Mouse (Mus musculus) CH12.LX (cell line): ENCODE measurements around the gene Atp1a4. TPM values are rescaled to one million over a fixed set of nuclear protein-coding genes. Genes with fewer than 3 reads are reported as not detected.
A peak's percentile ranks its signal among the peaks of the same experiment; 100 is the strongest.

Experiments used
- DNase-seq: peaks from one replicate; pipeline ENCODE4 v3.0.0-alpha.2; 2013; ENCODE audit errors: extremely low read depth
- H3K27ac ChIP-seq: 2 replicates; pipeline ENCODE4 v1.5.1; 2012; ENCODE audit warnings: low read depth, mild to moderate bottlenecking, control low read depth, moderate library complexity; ENCODE audit not compliant: insufficient read depth
- H3K27me3 ChIP-seq: replicated peaks from 2 replicates; pipeline ENCODE3; 2012; ENCODE audit warnings: inconsistent platforms
- H3K36me3 ChIP-seq, 2 experiments: replicated peaks in 1 of 2; 2 replicates each; pipeline versions ENCODE3 to v1.6.1; 2012; ENCODE audit warnings: inconsistent platforms in 1 of 2, low read length in 1 of 2, mild to moderate bottlenecking in 1 of 2, mixed read lengths in 1 of 2, moderate library complexity in 1 of 2; ENCODE audit not compliant: control insufficient read depth in 1 of 2, insufficient read depth in 1 of 2
- H3K4me1 ChIP-seq, 2 experiments: 2 replicates each; pipeline ENCODE4 v1.6.1; 2012; ENCODE audit warnings: inconsistent platforms in 1 of 2, moderate library complexity in 1 of 2; ENCODE audit not compliant: insufficient read depth in 2 of 2, control insufficient read depth in 1 of 2
- H3K4me2 ChIP-seq: 2 replicates; pipeline ENCODE4 v1.6.1; 2012; ENCODE audit warnings: low read depth, mild to moderate bottlenecking, control low read depth; ENCODE audit not compliant: poor library complexity, insufficient read depth, severe bottlenecking
- H3K4me3 ChIP-seq, 3 experiments: fragments of 150-350 bp in 1 of 3; sonication (generic) in 1 of 3; replicated peaks in 1 of 3; 2 replicates each; pipeline versions ENCODE3 to v1.5.1; 2011 to 2012; ENCODE audit warnings: low read depth in 2 of 3, low read length in 2 of 3, mild to moderate bottlenecking in 2 of 3, moderate library complexity in 2 of 3, control low read depth in 1 of 3, improper control_type of control experiment in 1 of 3, inconsistent platforms in 1 of 3, mixed read lengths in 1 of 3; ENCODE audit not compliant: poor library complexity in 1 of 3
- H3K79me2 ChIP-seq: replicated peaks from 2 replicates; pipeline ENCODE4 v1.6.1; 2012; ENCODE audit warnings: mild to moderate bottlenecking, moderate library complexity; ENCODE audit not compliant: control insufficient read depth, poor library complexity, insufficient read depth, severe bottlenecking; ENCODE audit errors: extremely low read depth
- H3K9ac ChIP-seq: 2 replicates; pipeline ENCODE4 v1.6.1; 2012; ENCODE audit warnings: low read depth, mild to moderate bottlenecking, control low read depth, moderate library complexity; ENCODE audit not compliant: insufficient read depth
- H3K9me3 ChIP-seq: replicated peaks from 2 replicates; pipeline ENCODE3; 2012; ENCODE audit warnings: low read length, inconsistent platforms, mixed read lengths
- BHLHE40 ChIP-seq: IDR thresholded peaks from 2 replicates; pipeline ENCODE4 v1.6.1; 2011; ENCODE audit warnings: mild to moderate bottlenecking, low read depth, low read length, improper control_type of control experiment
- CHD1 ChIP-seq: IDR thresholded peaks from 2 replicates; pipeline ENCODE4 v1.6.1; 2012; ENCODE audit warnings: low read depth, low read length, improper control_type of control experiment, inconsistent platforms
- CHD2 ChIP-seq: IDR thresholded peaks from 2 replicates; pipeline ENCODE4 v1.6.1; 2011; ENCODE audit warnings: low read length, improper control_type of control experiment
- CTCF ChIP-seq, 2 experiments: IDR thresholded peaks in 1 of 2; conservative IDR thresholded peaks in 1 of 2; 2 replicates each; pipeline ENCODE4 v1.5.1; 2011 to 2012; ENCODE audit warnings: low read depth in 2 of 2, low read length in 2 of 2, improper control_type of control experiment in 1 of 2, inconsistent platforms in 1 of 2, mild to moderate bottlenecking in 1 of 2, moderate library complexity in 1 of 2
- E2F4 ChIP-seq: IDR thresholded peaks from 2 replicates; pipeline ENCODE4 v1.6.1; 2011; ENCODE audit warnings: low read depth, low read length, improper control_type of control experiment; ENCODE audit not compliant: insufficient replicate concordance
- EP300 ChIP-seq: IDR thresholded peaks from 2 replicates; pipeline ENCODE4 v1.6.1; 2011; ENCODE audit warnings: low read length, improper control_type of control experiment
- ETS1 ChIP-seq: conservative IDR thresholded peaks from 2 replicates; pipeline ENCODE4 v1.6.1; 2012; ENCODE audit warnings: low read depth, mild to moderate bottlenecking, inconsistent platforms, low read length, improper control_type of control experiment, moderate library complexity
- IRF4 ChIP-seq: IDR thresholded peaks from 2 replicates; pipeline ENCODE4 v1.6.1; 2014; ENCODE audit warnings: low read depth, mild to moderate bottlenecking, inconsistent platforms, low read length, improper control_type of control experiment
- JUN ChIP-seq: IDR thresholded peaks from 2 replicates; pipeline ENCODE4 v1.6.1; 2011; ENCODE audit warnings: low read depth, mild to moderate bottlenecking, low read length, improper control_type of control experiment, moderate library complexity; ENCODE audit not compliant: insufficient read depth
- KAT2A ChIP-seq: IDR thresholded peaks from 2 replicates; pipeline ENCODE4 v1.6.1; 2012; ENCODE audit warnings: low read length, improper control_type of control experiment, inconsistent platforms; ENCODE audit not compliant: insufficient replicate concordance
- MAFK ChIP-seq: IDR thresholded peaks from 2 replicates; pipeline ENCODE4 v1.6.1; 2011; ENCODE audit warnings: low read length, improper control_type of control experiment; ENCODE audit not compliant: insufficient replicate concordance
- MAZ ChIP-seq: IDR thresholded peaks from 2 replicates; pipeline ENCODE4 v1.6.1; 2012; ENCODE audit warnings: low read depth, mild to moderate bottlenecking, inconsistent platforms, low read length, improper control_type of control experiment, moderate library complexity
- MEF2A ChIP-seq: IDR thresholded peaks from 2 replicates; pipeline ENCODE4 v1.6.1; 2014; ENCODE audit warnings: low read depth, mild to moderate bottlenecking, inconsistent platforms, low read length, improper control_type of control experiment, borderline replicate concordance
- MXI1 ChIP-seq: IDR thresholded peaks from 2 replicates; pipeline ENCODE4 v1.6.1; 2011; ENCODE audit warnings: mild to moderate bottlenecking, low read depth, low read length, improper control_type of control experiment
- POLR2A ChIP-seq: IDR thresholded peaks from 2 replicates; pipeline ENCODE4 v1.6.1; 2011; ENCODE audit warnings: low read depth, mild to moderate bottlenecking, improper control_type of control experiment, low read length
- POLR2AphosphoS2 ChIP-seq: IDR thresholded peaks from 2 replicates; pipeline ENCODE4 v1.6.1; 2011; ENCODE audit warnings: low read depth, low read length, improper control_type of control experiment
- RCOR1 ChIP-seq: conservative IDR thresholded peaks from 2 replicates; pipeline ENCODE4 v1.6.1; 2012; ENCODE audit warnings: low read depth, mild to moderate bottlenecking, inconsistent platforms, low read length, improper control_type of control experiment
- SIN3A ChIP-seq: IDR thresholded peaks from 2 replicates; pipeline ENCODE4 v1.6.1; 2012; ENCODE audit warnings: low read length, improper control_type of control experiment, inconsistent platforms
- SMC3 ChIP-seq: IDR thresholded peaks from 2 replicates; pipeline ENCODE4 v1.6.1; 2011; ENCODE audit warnings: low read depth, low read length, improper control_type of control experiment
- TBP ChIP-seq: conservative IDR thresholded peaks from 2 replicates; pipeline ENCODE4 v1.6.1; 2011; ENCODE audit warnings: low read depth, low read length, improper control_type of control experiment
- USF1 ChIP-seq: IDR thresholded peaks from 2 replicates; pipeline ENCODE4 v1.6.1; 2014; ENCODE audit warnings: low read depth, mild to moderate bottlenecking, inconsistent platforms, low read length, improper control_type of control experiment
- ZC3H11A ChIP-seq: IDR thresholded peaks from 2 replicates; pipeline ENCODE4 v1.6.1; 2012; ENCODE audit warnings: low read depth, mild to moderate bottlenecking, inconsistent platforms, low read length, improper control_type of control experiment
- ZKSCAN1 ChIP-seq: IDR thresholded peaks from 2 replicates; pipeline ENCODE4 v1.6.1; 2012; ENCODE audit warnings: low read depth, inconsistent platforms, low read length, improper control_type of control experiment, borderline replicate concordance
- dilution Hi-C: fragments of 300-500 bp; cut with MboI; formaldehyde crosslinking; loops from 2 replicates; pipeline ENCODE4 v1.14.3; 2020; ENCODE audit warnings: low sequenced_read_pairs; ENCODE audit not compliant: extremely low pct_unique_long_range_greater_than_20kb, extremely low pct_ligation_motif_present
- in situ Hi-C: fragments of 300-500 bp; cut with MboI; formaldehyde crosslinking; loops from 3 replicates; pipeline ENCODE4 v1.14.3; 2019; ENCODE audit warnings: low sequenced_read_pairs, low pct_ligation_motif_present, low pct_unique_long_range_greater_than_20kb, mixed read lengths
- polyA plus RNA-seq: library from polyadenylated mRNA; unstranded; fragments of >175 nt; gene quantifications from 2 replicates; pipeline ENCODE4 v1.2.1, GENCODE M21; 2012; ENCODE audit warnings: low read depth; ENCODE audit not compliant: insufficient read length
- total RNA-seq, 2 experiments: library from RNA; depleted of rRNA; stranded (reverse); fragments of 300-350 nt in 1 of 2; fragments of >200 nt in 1 of 2; gene quantifications; 2 replicates each; pipeline ENCODE4 v1.2.3; 2012 to 2014

The Atp1a4 gene
- total and polyA plus RNA-seq, 3 experiments, result not detected

GRCm38 (mm10) chr1:172281522-172282254 is 23.5 kb upstream of the Atp1a4 start:
- Histone ChIP-seq H3K9ac (no peak overlapping the region), H3K36me3 (no peaks in the 10 kb centered on the region), H3K4me2 (no peak overlapping the region), H3K9me3 (no peaks in the 10 kb centered on the region), H3K27me3 (no peaks in the 10 kb centered on the region), H3K4me3 (no peak overlapping the region), H3K27ac (no peak overlapping the region), H3K4me1 (peaks cover 14 to 50% of the 10 kb centered on the region in 2 experiments), H3K79me2 (no peaks in the 10 kb centered on the region)
- TF ChIP-seq MXI1 (no peak), CTCF (conservative IDR thresholded peaks at IDR 0.05 in 1 of 2, IDR thresholded peaks at IDR 0.05 in 1 of 2; ENCODE audit: low read depth in 2 of 2, low read length in 2 of 2) (peak in 1 of 2 experiments; percentile 23; a peak in 1 of 4 replicates)
- in situ Hi-C loops, result no loop called here
- dilution Hi-C loops, result no loop called here
- peak; percentile 27 for DNase-seq

- dilution Hi-C loops, result no loop called here
- no peak overlapping the region for H3K4me2 ChIP-seq
- H3K36me3 ChIP-seq, result no peaks in the 10 kb centered on the region
- H3K79me2 ChIP-seq, result no peaks in the 10 kb centered on the region
- no peaks in the 10 kb centered on the region for H3K9me3 ChIP-seq
- H3K4me3 ChIP-seq, result no peak overlapping the region
- H3K27me3 ChIP-seq, result no peaks in the 10 kb centered on the region
- H3K27ac ChIP-seq, result no peak overlapping the region
- in situ Hi-C loops, result no loop called here
- TF ChIP-seq EP300 (no peak), KAT2A (no peak), POLR2A (no peak), USF1 (no peak), JUN (no peak), RCOR1 (no peak)
- peaks cover 14 to 53% of the 10 kb centered on the region in 2 experiments for H3K4me1 ChIP-seq
- H3K9ac ChIP-seq, result no peak overlapping the region
- no peak for DNase-seq
Measured at GRCm38 (mm10) chr1:172279768-172280509, 21.7 kb upstream of the Atp1a4 start.

- no peak overlapping the region for H3K4me2 ChIP-seq
Measured at GRCm38 (mm10) chr1:172278328-172278727, 20.1 kb upstream of the Atp1a4 start.

More at GRCm38 (mm10) chr1:172278328-172278727, 20.1 kb upstream of the Atp1a4 start:
- Histone ChIP-seq H3K27me3 (no peaks in the 10 kb centered on the region), H3K27ac (no peak overlapping the region), H3K4me1 (peaks cover 14 to 53% of the 10 kb centered on the region in 2 experiments), H3K4me3 (no peak overlapping the region), H3K36me3 (no peaks in the 10 kb centered on the region), H3K9me3 (no peaks in the 10 kb centered on the region), H3K79me2 (no peaks in the 10 kb centered on the region), H3K9ac (no peak overlapping the region)
- dilution Hi-C loops, result no loop called here
- TF ChIP-seq TBP (no peak), KAT2A (no peak), IRF4 (no peak), MAZ (no peak), CHD2 (no peak), POLR2A (no peak), USF1 (no peak), MAFK (no peak), ZKSCAN1 (no peak), SIN3A (no peak), CHD1 (no peak), E2F4 (no peak), ZC3H11A (no peak), MXI1 (no peak), RCOR1 (no peak), SMC3 (no peak), POLR2AphosphoS2 (no peak), MEF2A (no peak), ETS1 (no peak), BHLHE40 (no peak)
- in situ Hi-C loops, result no loop called here
- no peak for DNase-seq
